Mouse (Mus musculus): ENCODE measurements around the gene Tshb.

Gene Tshb

DNA sequence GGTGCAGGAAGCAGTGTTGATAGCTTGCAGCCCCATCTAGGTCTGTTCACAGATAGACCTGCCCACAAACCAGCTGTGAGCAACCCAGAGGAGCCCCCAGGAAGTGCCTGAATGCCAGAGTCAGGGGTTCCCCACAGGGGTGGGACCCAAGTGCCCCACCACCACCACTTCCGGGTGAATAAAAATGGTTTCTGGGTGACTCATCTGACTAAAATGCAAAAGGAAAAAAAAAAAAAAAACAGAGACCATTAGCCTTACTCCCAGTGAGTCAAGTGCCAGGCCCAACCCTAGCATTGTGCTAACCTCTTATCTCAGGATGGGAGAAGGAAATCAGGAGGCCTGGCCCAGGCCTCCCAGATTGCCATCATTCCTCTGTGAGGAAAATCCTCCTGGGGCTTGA is 26.7 kb downstream of the Tshb start:
- TF ChIP-seq CTCF (conservative IDR thresholded peaks at IDR 0.05; ENCODE audit: low read length), result no peak
- no peak for TF ChIP-seq POU5F1 (IDR thresholded peaks at IDR 0.05; ENCODE audit: borderline replicate concordance, low read length)
- TF ChIP-seq NANOG (IDR thresholded peaks at IDR 0.05; ENCODE audit: borderline replicate concordance, low read length), result no peak
- Histone ChIP-seq H3K27me3 (ENCODE audit: insufficient read depth, low read length) (no peaks in the 10 kb centered on the region), H3K4me1 (replicated peaks; ENCODE audit: low read depth, low read length) (0 out of 2 replicates have a peak, but pooled peaks cover 2% of the 10 kb centered on the region), H3K9me3 (ENCODE audit: low read length) (no peaks in the 10 kb centered on the region), H3K36me3 (ENCODE audit: insufficient read depth, low read length) (no peaks in the 10 kb centered on the region), H3K4me3 (replicated peaks; ENCODE audit: low read length) (no peak overlapping the region)

DNA sequence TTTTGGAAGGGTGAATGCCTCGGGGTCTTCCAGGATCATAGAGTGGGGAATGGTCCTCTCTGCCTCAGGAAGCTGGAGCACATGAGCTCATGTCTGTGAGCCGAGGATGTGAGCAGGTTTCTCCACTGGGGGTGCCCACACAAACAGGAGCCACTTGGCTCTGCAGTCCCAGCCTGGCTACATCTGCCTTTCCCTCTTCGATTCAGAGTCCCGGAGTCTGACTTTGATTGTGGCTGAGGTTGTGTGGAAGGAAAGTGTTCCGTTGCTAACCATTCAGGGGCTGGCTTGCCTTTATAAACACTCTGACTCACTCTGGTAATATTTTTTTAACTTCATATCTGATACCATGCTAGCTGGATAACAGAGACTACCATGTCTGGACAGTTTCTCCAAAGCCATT is 30.1 kb downstream of the Tshb start:
- TF ChIP-seq CTCF (conservative IDR thresholded peaks at IDR 0.05; ENCODE audit: low read length) (no peak), NANOG (IDR thresholded peaks at IDR 0.05; ENCODE audit: borderline replicate concordance, low read length) (no peak), POU5F1 (IDR thresholded peaks at IDR 0.05; ENCODE audit: borderline replicate concordance, low read length) (no peak)
- Histone ChIP-seq H3K4me1 (replicated peaks; ENCODE audit: low read depth, low read length) (peaks cover 6% of the 10 kb centered on the region; the same call in 1 of the 2 replicates), H3K4me3 (replicated peaks; ENCODE audit: low read length) (no peak overlapping the region), H3K36me3 (ENCODE audit: insufficient read depth, low read length) (no peaks in the 10 kb centered on the region), H3K27me3 (ENCODE audit: insufficient read depth, low read length) (no peaks in the 10 kb centered on the region), H3K9me3 (ENCODE audit: low read length) (no peaks in the 10 kb centered on the region)

DNA sequence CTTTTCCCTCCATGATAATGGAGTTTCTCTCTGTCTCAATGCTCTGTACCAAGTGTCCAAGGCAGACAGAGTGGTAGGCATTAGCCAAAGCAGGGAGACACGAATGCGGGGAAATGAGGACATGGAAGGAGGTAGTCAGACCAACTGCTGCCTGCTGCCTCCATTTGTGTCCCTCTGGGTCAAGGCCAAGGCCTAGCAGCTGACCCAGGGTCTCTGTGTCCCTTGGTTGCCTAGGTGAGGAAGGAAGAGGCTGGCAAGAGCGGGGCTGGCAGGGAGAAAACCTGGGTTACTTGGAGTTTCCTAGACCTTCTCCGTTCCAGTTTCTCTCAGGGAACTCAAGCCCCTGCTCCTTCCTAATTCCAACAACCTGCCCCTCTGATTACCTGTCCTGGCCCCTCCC is 30.5 kb downstream of the Tshb start:
- Histone ChIP-seq H3K4me3 (replicated peaks; ENCODE audit: low read length) (no peak overlapping the region), H3K4me1 (replicated peaks; ENCODE audit: low read depth, low read length) (peaks cover 8% of the 10 kb centered on the region), H3K36me3 (ENCODE audit: insufficient read depth, low read length) (no peaks in the 10 kb centered on the region), H3K9me3 (ENCODE audit: low read length) (no peaks in the 10 kb centered on the region), H3K27me3 (ENCODE audit: insufficient read depth, low read length) (no peaks in the 10 kb centered on the region)
- TF ChIP-seq POU5F1 (IDR thresholded peaks at IDR 0.05; ENCODE audit: borderline replicate concordance, low read length), result no peak
- TF ChIP-seq NANOG (IDR thresholded peaks at IDR 0.05; ENCODE audit: borderline replicate concordance, low read length), result no peak
- TF ChIP-seq CTCF (conservative IDR thresholded peaks at IDR 0.05; ENCODE audit: low read length), result no peak

DNA sequence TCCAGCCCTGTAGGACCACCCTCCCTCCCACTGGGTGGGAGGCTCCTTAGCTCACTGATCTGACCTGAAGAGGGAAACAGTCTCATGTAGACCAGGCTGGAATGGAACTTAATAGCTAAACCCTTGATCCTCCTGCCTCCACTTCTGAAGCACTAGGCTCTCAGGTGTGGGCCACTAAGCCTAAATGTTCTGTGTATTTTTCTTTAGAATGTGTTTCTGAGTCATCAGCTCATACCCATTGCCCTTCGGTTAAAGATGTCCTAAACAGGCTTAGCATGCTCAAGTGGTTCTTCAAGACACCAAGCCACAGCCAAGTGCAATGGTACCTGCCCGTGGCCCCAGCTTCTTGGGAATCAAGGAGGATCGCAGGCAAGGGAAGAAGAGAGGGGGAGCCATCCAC is 31.0 kb downstream of the Tshb start:
- no peaks in the 10 kb centered on the region for H3K9me3 ChIP-seq (ENCODE audit: low read length)
- H3K36me3 ChIP-seq (ENCODE audit: insufficient read depth, low read length), result no peaks in the 10 kb centered on the region
- H3K27me3 ChIP-seq (ENCODE audit: insufficient read depth, low read length), result no peaks in the 10 kb centered on the region
- H3K4me1 ChIP-seq (replicated peaks; ENCODE audit: low read depth, low read length), result peaks cover 13% of the 10 kb centered on the region
- no peak overlapping the region for H3K4me3 ChIP-seq (replicated peaks; ENCODE audit: low read length)
- TF ChIP-seq CTCF (conservative IDR thresholded peaks at IDR 0.05; ENCODE audit: low read length) (no peak), POU5F1 (IDR thresholded peaks at IDR 0.05; ENCODE audit: borderline replicate concordance, low read length) (no peak), NANOG (IDR thresholded peaks at IDR 0.05; ENCODE audit: borderline replicate concordance, low read length) (no peak)

DNA sequence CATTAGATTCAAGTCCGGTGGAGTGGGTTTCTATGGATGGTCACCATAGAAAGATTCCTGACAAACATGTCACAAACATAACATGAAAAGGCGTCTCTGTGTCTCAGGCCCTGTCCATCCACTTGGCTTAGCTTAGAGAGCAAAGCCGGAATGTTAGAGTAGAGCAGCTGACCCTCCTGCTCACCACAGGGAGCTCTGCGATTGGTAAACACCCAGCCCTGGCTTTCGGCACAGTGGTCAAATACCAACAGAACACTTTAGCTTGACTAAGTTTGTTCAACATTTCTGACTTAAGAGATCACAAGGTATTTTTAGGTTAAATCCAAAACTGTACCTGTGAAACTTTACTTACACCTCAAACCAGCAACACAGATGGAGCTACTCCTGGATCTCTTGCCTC is 31.4 kb downstream of the Tshb start:
- H3K27me3 ChIP-seq (ENCODE audit: insufficient read depth, low read length), result no peaks in the 10 kb centered on the region
- no peaks in the 10 kb centered on the region for H3K9me3 ChIP-seq (ENCODE audit: low read length)
- no peaks in the 10 kb centered on the region for H3K36me3 ChIP-seq (ENCODE audit: insufficient read depth, low read length)
- TF ChIP-seq NANOG (IDR thresholded peaks at IDR 0.05; ENCODE audit: borderline replicate concordance, low read length) (no peak), CTCF (conservative IDR thresholded peaks at IDR 0.05; ENCODE audit: low read length) (no peak), POU5F1 (IDR thresholded peaks at IDR 0.05; ENCODE audit: borderline replicate concordance, low read length) (no peak)
- H3K4me3 ChIP-seq (replicated peaks; ENCODE audit: low read length), result no peak overlapping the region
- H3K4me1 ChIP-seq (replicated peaks; ENCODE audit: low read depth, low read length), result peaks cover 12% of the 10 kb centered on the region

DNA sequence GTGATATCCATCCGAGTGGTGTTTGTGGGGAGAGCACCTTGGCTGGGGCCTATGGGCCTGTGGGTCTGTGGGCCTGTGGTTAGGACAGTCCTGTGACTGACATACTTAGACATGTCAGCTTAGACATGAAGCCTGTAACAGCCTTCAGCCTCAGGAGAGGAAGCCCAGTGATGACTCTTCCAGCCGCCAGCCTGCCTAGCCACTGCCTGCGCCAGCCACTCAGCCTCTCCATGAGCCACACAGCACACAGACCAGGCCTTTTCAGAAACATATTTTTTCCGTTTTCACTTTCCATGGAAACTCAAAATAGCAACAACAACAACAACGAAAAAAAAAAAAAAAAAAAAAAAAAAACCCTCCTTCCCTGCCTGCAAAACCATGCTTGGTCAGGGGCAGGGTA is 33.8 kb downstream of the Tshb start:
- Histone ChIP-seq H3K9me3 (ENCODE audit: low read length) (no peaks in the 10 kb centered on the region), H3K36me3 (ENCODE audit: insufficient read depth, low read length) (no peaks in the 10 kb centered on the region), H3K4me1 (replicated peaks; ENCODE audit: low read depth, low read length) (peaks cover 13% of the 10 kb centered on the region), H3K27me3 (ENCODE audit: insufficient read depth, low read length) (no peaks in the 10 kb centered on the region), H3K4me3 (replicated peaks; ENCODE audit: low read length) (no peak overlapping the region)
- TF ChIP-seq NANOG (IDR thresholded peaks at IDR 0.05; ENCODE audit: borderline replicate concordance, low read length), result no peak
- TF ChIP-seq CTCF (conservative IDR thresholded peaks at IDR 0.05; ENCODE audit: low read length), result no peak
- no peak for TF ChIP-seq POU5F1 (IDR thresholded peaks at IDR 0.05; ENCODE audit: borderline replicate concordance, low read length)

DNA sequence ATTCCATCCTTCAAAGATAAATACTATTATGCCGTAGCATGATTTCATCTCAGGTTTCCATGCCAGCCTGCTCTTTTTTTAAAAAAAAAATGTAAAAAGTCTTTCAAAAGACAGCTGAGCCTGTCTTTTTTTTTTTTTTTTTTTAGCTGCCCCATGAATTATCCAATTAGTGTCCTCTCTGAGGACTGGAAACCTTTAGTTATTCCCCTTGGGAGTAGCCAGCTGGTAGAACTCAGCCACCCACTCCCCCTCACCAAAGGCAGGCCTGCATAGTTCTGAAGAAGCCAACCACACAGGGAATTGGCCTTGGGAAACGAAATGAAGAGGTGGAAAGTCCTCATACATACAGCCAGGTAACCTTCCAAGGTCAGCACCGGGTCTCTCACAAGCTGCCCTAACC is 34.5 kb downstream of the Tshb start:
- Histone ChIP-seq H3K4me1 (replicated peaks; ENCODE audit: low read depth, low read length) (peaks cover 13% of the 10 kb centered on the region), H3K4me3 (replicated peaks; ENCODE audit: low read length) (no peak overlapping the region), H3K9me3 (ENCODE audit: low read length) (no peaks in the 10 kb centered on the region), H3K27me3 (ENCODE audit: insufficient read depth, low read length) (no peaks in the 10 kb centered on the region), H3K36me3 (ENCODE audit: insufficient read depth, low read length) (no peaks in the 10 kb centered on the region)
- TF ChIP-seq CTCF (conservative IDR thresholded peaks at IDR 0.05; ENCODE audit: low read length), result no peak
- no peak for TF ChIP-seq POU5F1 (IDR thresholded peaks at IDR 0.05; ENCODE audit: borderline replicate concordance, low read length)
- TF ChIP-seq NANOG (IDR thresholded peaks at IDR 0.05; ENCODE audit: borderline replicate concordance, low read length), result no peak

DNA sequence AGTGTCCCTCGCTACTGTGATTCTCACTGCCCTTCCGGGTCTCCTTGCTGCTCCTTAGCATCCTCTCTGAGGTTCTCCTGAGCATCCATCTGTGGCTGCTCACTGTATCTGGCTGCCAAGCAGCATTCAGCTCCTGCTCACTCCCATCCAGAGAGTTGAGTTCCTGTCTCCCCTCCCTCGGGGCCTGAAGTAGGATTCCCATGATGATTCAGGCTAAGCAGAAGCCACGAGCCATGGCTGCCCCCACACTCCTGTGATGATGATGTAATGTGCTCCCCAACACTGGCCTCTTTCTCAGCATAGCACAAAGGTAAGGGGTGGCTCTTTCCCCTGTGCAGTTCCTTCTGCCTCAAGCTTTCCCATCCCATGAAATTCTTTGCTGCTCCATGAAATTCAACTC is 36.3 kb downstream of the Tshb start:
- peaks cover 13% of the 10 kb centered on the region for H3K4me1 ChIP-seq (replicated peaks; ENCODE audit: low read depth, low read length)
- no peaks in the 10 kb centered on the region for H3K9me3 ChIP-seq (ENCODE audit: low read length)
- TF ChIP-seq POU5F1 (IDR thresholded peaks at IDR 0.05; ENCODE audit: borderline replicate concordance, low read length), result no peak
- no peak for TF ChIP-seq CTCF (conservative IDR thresholded peaks at IDR 0.05; ENCODE audit: low read length)
- no peak for TF ChIP-seq NANOG (IDR thresholded peaks at IDR 0.05; ENCODE audit: borderline replicate concordance, low read length)
- H3K27me3 ChIP-seq (ENCODE audit: insufficient read depth, low read length), result no peaks in the 10 kb centered on the region
- H3K4me3 ChIP-seq (replicated peaks; ENCODE audit: low read length), result no peak overlapping the region
- no peaks in the 10 kb centered on the region for H3K36me3 ChIP-seq (ENCODE audit: insufficient read depth, low read length)

DNA sequence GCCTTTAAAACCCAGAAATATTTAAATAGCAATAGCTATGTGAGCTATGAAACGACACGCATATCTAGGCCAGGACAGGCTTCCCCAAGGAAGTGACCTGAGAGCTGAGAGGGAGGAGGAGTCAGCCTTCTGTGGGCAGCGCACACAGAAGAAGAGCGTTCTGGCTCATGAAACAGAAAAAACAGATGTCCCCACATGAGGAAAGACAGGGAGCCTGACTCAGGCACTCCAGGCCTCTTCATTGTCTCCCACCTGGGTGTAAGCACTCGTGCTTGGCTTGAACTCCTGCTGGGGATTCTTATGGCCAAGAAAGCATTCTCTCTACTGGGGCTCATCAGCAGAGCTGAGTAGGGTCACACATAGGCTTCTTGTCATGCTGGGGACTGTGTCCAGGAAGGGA is 37.9 kb downstream of the Tshb start:
- Histone ChIP-seq H3K4me3 (replicated peaks; ENCODE audit: low read length) (no peak overlapping the region), H3K9me3 (ENCODE audit: low read length) (no peaks in the 10 kb centered on the region), H3K36me3 (ENCODE audit: insufficient read depth, low read length) (no peaks in the 10 kb centered on the region), H3K4me1 (replicated peaks; ENCODE audit: low read depth, low read length) (peaks cover 13% of the 10 kb centered on the region), H3K27me3 (ENCODE audit: insufficient read depth, low read length) (no peaks in the 10 kb centered on the region)
- TF ChIP-seq POU5F1 (IDR thresholded peaks at IDR 0.05; ENCODE audit: borderline replicate concordance, low read length) (no peak), CTCF (conservative IDR thresholded peaks at IDR 0.05; ENCODE audit: low read length) (no peak), NANOG (IDR thresholded peaks at IDR 0.05; ENCODE audit: borderline replicate concordance, low read length) (no peak)
